ENCODE assay signal across 12 mouse cellular contexts in genomic region chr5:54098219-54098618, GRCm38 (mm10).
DNase-seq lines count a peak whose midpoint lies in the region; ATAC-seq lines count a peak whose summit lies in the region.
"Had no signal": no experiment of that assay in that cellular context is flagged by ENCODE, and none has a peak within 500 bp of the region (broad histone marks: within the 10 kb centered on the region; RNA-seq: fewer than 3 reads in every experiment).

No protein-coding gene starts in this region.

- H3K27ac ChIP-seq in kidney, embryonic 15.5 days, result peak overlapping the region; percentile 52
- H3K27ac ChIP-seq in neural tube, embryonic 15.5 days (replicated peaks), result no peak overlapping the region
- H3K27ac ChIP-seq: hindbrain, postnatal 0 days; limb, embryonic 12.5 days; stomach, embryonic 15.5 days had no signal

- H3K9me3 ChIP-seq in kidney, embryonic 15.5 days (replicated peaks), result no peaks in the 10 kb centered on the region
- no peaks in the 10 kb centered on the region for H3K9me3 ChIP-seq in neural tube, embryonic 15.5 days (replicated peaks)
- H3K9me3 ChIP-seq: limb, embryonic 12.5 days; stomach, embryonic 15.5 days had no signal

- no peaks in the 10 kb centered on the region for H3K27me3 ChIP-seq in kidney, embryonic 15.5 days
- no peaks in the 10 kb centered on the region for H3K27me3 ChIP-seq in neural tube, embryonic 15.5 days (replicated peaks)
- H3K27me3 ChIP-seq: limb, embryonic 12.5 days; stomach, embryonic 15.5 days had no signal

- no peak overlapping the region for H3K4me2 ChIP-seq in kidney, embryonic 15.5 days
- no peak overlapping the region for H3K4me2 ChIP-seq in neural tube, embryonic 15.5 days
- H3K4me2 ChIP-seq: limb, embryonic 12.5 days; stomach, embryonic 15.5 days had no signal

- ATAC-seq in kidney, embryonic 15.5 days (replicated peaks; ENCODE audit: low FRiP score), result no peak
- ATAC-seq in common myeloid progenitor, adult 5-6 weeks (replicated peaks; ENCODE audit: low read depth, poor library complexity, severe bottlenecking), result peak; percentile 42
- no peak for ATAC-seq in neural tube, embryonic 15.5 days (ENCODE audit: low FRiP score)
- ATAC-seq: hindbrain, postnatal 0 days had no signal

- no peak overlapping the region for H3K4me3 ChIP-seq in kidney, embryonic 15.5 days (replicated peaks)
- H3K4me3 ChIP-seq in neural tube, embryonic 15.5 days (replicated peaks), result no peak overlapping the region
- H3K4me3 ChIP-seq: limb, embryonic 12.5 days; stomach, embryonic 15.5 days had no signal

- H3K36me3 ChIP-seq in kidney, embryonic 15.5 days, result no peaks in the 10 kb centered on the region
- H3K36me3 ChIP-seq in neural tube, embryonic 15.5 days, result 0 out of 2 replicates have a peak, but pooled peaks cover 3% of the 10 kb centered on the region
- H3K36me3 ChIP-seq: stomach, embryonic 15.5 days had no signal

- DNase-seq in kidney, postnatal 14 days, result no peak
- peak; percentile 29 for DNase-seq in CD4-positive helper T cell, adult 2 months (ENCODE audit: low read depth, low spot score)
- peak; percentile 30 for DNase-seq in naive thymus-derived CD4-positive, alpha-beta T cell, adult 2 months (ENCODE audit: low read depth)
- no peak for DNase-seq in adipocyte (ENCODE audit: low spot score)
- no peak for DNase-seq in embryo, embryonic 10 days (ENCODE audit: low spot score)
- DNase-seq: cerebellum, adult 11-12 months had no signal

- no peak overlapping the region for H3K9ac ChIP-seq in kidney, embryonic 15.5 days
- H3K9ac ChIP-seq in neural tube, embryonic 15.5 days (replicated peaks), result no peak overlapping the region
- H3K9ac ChIP-seq: limb, embryonic 12.5 days; stomach, embryonic 15.5 days had no signal

- H3K4me1 ChIP-seq in kidney, embryonic 15.5 days, result peaks cover 20% of the 10 kb centered on the region
- peaks cover 26% of the 10 kb centered on the region for H3K4me1 ChIP-seq in neural tube, embryonic 15.5 days
- H3K4me1 ChIP-seq: stomach, embryonic 15.5 days had no signal

- 76% methylated on average over 6 of the region's 6 CpGs for WGBS in kidney, embryonic 15.5 days
- 83% methylated on average over 6 of the region's 6 CpGs for WGBS in neural tube, embryonic 15.5 days

Comparison
In these comparisons a context has a peak if more than half of its experiments do, and no peak if none do; other contexts are left out.
1. DNase-seq: peak in CD4-positive helper T cell, adult 2 months (single experiment) and naive thymus-derived CD4-positive, alpha-beta T cell, adult 2 months (single experiment); none in kidney, postnatal 14 days (single experiment), adipocyte (single experiment) and embryo, embryonic 10 days (single experiment).